In the genomic region with DNA sequence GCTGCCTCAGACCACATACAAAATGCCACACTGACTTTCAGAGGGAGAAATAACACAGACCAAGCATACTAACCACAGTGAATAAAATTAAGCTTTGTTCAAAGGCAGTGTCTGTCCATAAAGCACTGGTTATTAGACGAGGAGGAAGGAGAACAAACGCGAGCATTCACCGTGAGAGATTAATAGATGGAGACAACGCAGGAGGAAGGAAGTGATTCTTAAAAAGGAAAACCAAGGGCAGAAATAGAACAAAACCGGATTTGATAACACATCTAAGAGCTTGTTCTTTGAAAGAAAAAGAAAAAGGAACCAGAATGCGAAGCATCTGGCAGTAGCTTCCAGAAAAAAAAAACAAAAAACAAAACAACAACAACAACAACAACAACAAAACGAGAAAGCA, we compare ENCODE assay signal across 25 mouse cellular contexts.
DNase-seq lines count a peak whose midpoint lies in the region; ATAC-seq and TF ChIP-seq lines count a peak whose summit lies in the region.
"Had no signal": no experiment of that assay in that cellular context is flagged by ENCODE, and none has a peak within 500 bp of the region (broad histone marks: within the 10 kb centered on the region; RNA-seq: fewer than 3 reads in every experiment).

No protein-coding gene starts in this region.

- no peaks in the 10 kb centered on the region for H3K79me2 ChIP-seq in MEL (ENCODE audit: control insufficient read depth, insufficient read depth, low read length, poor library complexity)

- peak; percentile 11 for DNase-seq in retina, postnatal 1 day
- no peak for DNase-seq in retina, embryonic 14.5 days (ENCODE audit: low spot score)
- peak; percentile 13 for DNase-seq in MEL (ENCODE audit: low read depth, low spot score)
- no peak for DNase-seq in lung, postnatal 0 days (ENCODE audit: low spot score)
- DNase-seq: adrenal gland, adult 2 months; adrenal gland, postnatal 14 days; cerebellum, adult 11 months; cerebellum, adult 2 months; cerebellum, adult 9-11 months; cerebellum, postnatal 25 days; embryo, embryonic 11 days; gastrocnemius, postnatal 10 days; gastrocnemius, postnatal 36 days; heart, adult 18-20 months; heart, postnatal 14 days; heart, postnatal 4 days had no signal

- TF ChIP-seq POLR2A in MEL (IDR thresholded peaks at IDR 0.05; ENCODE audit: control insufficient read depth in 1 of 2, insufficient read depth in 1 of 2, low read depth in 1 of 2, low read length in 2 of 2, poor library complexity in 1 of 2): no peak

- no peak overlapping the region for H3K9ac ChIP-seq in MEL (ENCODE audit: control insufficient read depth, low read depth, low read length, poor library complexity, severe bottlenecking)
- no peak overlapping the region for H3K9ac ChIP-seq in lung, postnatal 0 days (replicated peaks; ENCODE audit: low read depth)
- no peak overlapping the region for H3K9ac ChIP-seq in kidney, embryonic 15.5 days
- H3K9ac ChIP-seq: forebrain, embryonic 13.5 days; heart, embryonic 13.5 days; hindbrain, embryonic 14.5 days had no signal

- no peak overlapping the region for H3K4me2 ChIP-seq in lung, postnatal 0 days (replicated peaks; ENCODE audit: low read depth, low read length)
- no peak overlapping the region for H3K4me2 ChIP-seq in kidney, embryonic 15.5 days
- H3K4me2 ChIP-seq: forebrain, embryonic 13.5 days; heart, embryonic 13.5 days; hindbrain, embryonic 14.5 days had no signal

- no peak overlapping the region for H3K27ac ChIP-seq in MEL (ENCODE audit: control insufficient read depth, low read depth, low read length)
- no peak overlapping the region for H3K27ac ChIP-seq in lung, postnatal 0 days (ENCODE audit: low read length)
- no peak overlapping the region for H3K27ac ChIP-seq in kidney, embryonic 15.5 days
- H3K27ac ChIP-seq: forebrain, embryonic 10.5 days; forebrain, embryonic 13.5 days; heart, embryonic 13.5 days; hindbrain, embryonic 14.5 days; hindbrain, postnatal 0 days had no signal

- TF ChIP-seq EP300 in MEL (IDR thresholded peaks at IDR 0.05; ENCODE audit: low read depth in 1 of 2, low read length in 2 of 2): no peak
- no peak for TF ChIP-seq EP300 in lung, postnatal 0 days (IDR thresholded peaks at IDR 0.05)

- no peaks in the 10 kb centered on the region for H3K9me3 ChIP-seq in MEL (replicated peaks; ENCODE audit: insufficient read depth, low read length)
- no peaks in the 10 kb centered on the region for H3K9me3 ChIP-seq in lung, postnatal 0 days (ENCODE audit: low read length)
- no peaks in the 10 kb centered on the region for H3K9me3 ChIP-seq in kidney, embryonic 15.5 days (replicated peaks)
- H3K9me3 ChIP-seq: forebrain, embryonic 10.5 days; forebrain, embryonic 13.5 days; heart, embryonic 13.5 days had no signal

- ATAC-seq in common myeloid progenitor, adult 5-6 weeks (replicated peaks; ENCODE audit: low read depth, poor library complexity, severe bottlenecking): 0 out of 2 replicates have a peak, but pooled peaks have one; percentile 5
- no peak for ATAC-seq in lung, postnatal 0 days
- ATAC-seq in kidney, embryonic 15.5 days (replicated peaks; ENCODE audit: low FRiP score): no peak
- ATAC-seq: forebrain, embryonic 13.5 days; forebrain, embryonic 16.5 days; hindbrain, postnatal 0 days; inflammation-experienced regulatory T-cells, adult 6 months had no signal

- no peaks in the 10 kb centered on the region; a peak in 1 of 4 replicates for H3K27me3 ChIP-seq in MEL (ENCODE audit: control insufficient read depth in 1 of 2, insufficient read depth in 2 of 2, low read length in 2 of 2)
- no peaks in the 10 kb centered on the region for H3K27me3 ChIP-seq in lung, postnatal 0 days (replicated peaks; ENCODE audit: insufficient read depth, low read length)
- H3K27me3 ChIP-seq in kidney, embryonic 15.5 days: peaks cover 4% of the 10 kb centered on the region; the same call in 1 of the 2 replicates
- H3K27me3 ChIP-seq: forebrain, embryonic 13.5 days; heart, embryonic 13.5 days had no signal

- no peak overlapping the region for H3K4me3 ChIP-seq in MEL (ENCODE audit: control insufficient read depth in 1 of 2, insufficient read depth in 1 of 2, low read depth in 2 of 2, low read length in 2 of 2)
- no peak overlapping the region for H3K4me3 ChIP-seq in lung, postnatal 0 days (ENCODE audit: low read depth, low read length)
- no peak overlapping the region for H3K4me3 ChIP-seq in kidney, embryonic 15.5 days (replicated peaks)
- H3K4me3 ChIP-seq: forebrain, embryonic 10.5 days; forebrain, embryonic 13.5 days; heart, embryonic 13.5 days had no signal

- 29% methylated on average over 8 of the region's 8 CpGs for WGBS in lung, postnatal 0 days
- WGBS in kidney, embryonic 15.5 days: 53% methylated on average over 8 of the region's 8 CpGs

- peaks cover 0 to 11% of the 10 kb centered on the region in 2 experiments; a peak in 2 of 4 replicates for H3K36me3 ChIP-seq in MEL (ENCODE audit: control insufficient read depth in 1 of 2, insufficient read depth in 2 of 2, low read length in 2 of 2)
- no peaks in the 10 kb centered on the region for H3K36me3 ChIP-seq in lung, postnatal 0 days (ENCODE audit: insufficient read depth, low read length)
- H3K36me3 ChIP-seq in kidney, embryonic 15.5 days: no peaks in the 10 kb centered on the region
- H3K36me3 ChIP-seq: forebrain, embryonic 10.5 days; heart, embryonic 13.5 days had no signal

- peaks cover 6 to 12% of the 10 kb centered on the region in 2 experiments for H3K4me1 ChIP-seq in MEL (ENCODE audit: control insufficient read depth in 1 of 2, insufficient read depth in 2 of 2, low read length in 2 of 2)
- no peaks in the 10 kb centered on the region for H3K4me1 ChIP-seq in lung, postnatal 0 days (ENCODE audit: insufficient read depth, low read depth, low read length)
- H3K4me1 ChIP-seq in kidney, embryonic 15.5 days: peaks cover 10% of the 10 kb centered on the region
- H3K4me1 ChIP-seq: forebrain, embryonic 13.5 days had no signal

- no peak for TF ChIP-seq RAD21 in MEL (IDR thresholded peaks at IDR 0.05; ENCODE audit: low read depth, low read length)

- no peak for TF ChIP-seq CTCF in MEL (IDR thresholded peaks at IDR 0.05 in 2 of 3, conservative IDR thresholded peaks at IDR 0.05 in 1 of 3; ENCODE audit: control insufficient read depth in 1 of 3, insufficient read depth in 1 of 3, low read depth in 2 of 3, low read length in 3 of 3, poor library complexity in 1 of 3, severe bottlenecking in 1 of 3)
- no peak for TF ChIP-seq CTCF in lung, postnatal 0 days (IDR thresholded peaks at IDR 0.05)

TF ChIP-seq in MEL, 35 proteins besides CTCF, POLR2A, EP300 and RAD21:
- TF ChIP-seq MEF2A (IDR thresholded peaks at IDR 0.05; ENCODE audit: extremely low read depth, insufficient replicate concordance, low read depth, low read length, poor library complexity, severe bottlenecking) (peak; percentile 84; the same call in 1 of the 2 replicates), ZMIZ1 (IDR thresholded peaks at IDR 0.05; ENCODE audit: low read depth, low read length) (no peak)
TF ChIP-seq in MEL: peak in this region for 1.

Comparison
In these comparisons a context has a peak if more than half of its experiments do, and no peak if none do; other contexts are left out.
1. DNase-seq: peak in retina, postnatal 1 day (single experiment) and MEL (single experiment); none in retina, embryonic 14.5 days (single experiment) and lung, postnatal 0 days (single experiment).